Mouse (Mus musculus) bone marrow macrophage, adult 2 months (primary cell): ENCODE measurements around the gene Rsu1.

Experiments
- CTCF ChIP-seq: IDR thresholded peaks from 2 replicates; pipeline ENCODE4 v1.5.1; 2012; ENCODE audit warnings: low read depth, mild to moderate bottlenecking, low read length, moderate library complexity
- POLR2A ChIP-seq: IDR thresholded peaks from 2 replicates; pipeline ENCODE4 v1.6.1; 2012; ENCODE audit warnings: mild to moderate bottlenecking, low read depth, low read length, borderline replicate concordance

- TF ChIP-seq CTCF (no peak), POLR2A (no peak)
Measured at GRCm38 (mm10) chr2:13240711-13241110, 30.5 kb downstream of the Rsu1 start.
